Mouse (Mus musculus) cerebellum, adult 2 months (tissue): Measurements from ENCODE around the gene Slc15a5. TPM values are rescaled to one million over a fixed set of nuclear protein-coding genes. Genes with fewer than 3 reads are reported as not detected.
A peak's percentile ranks its signal among the peaks of the same experiment; 100 is the strongest.

Experiments used
- DNase-seq, 2 experiments: peaks; one replicate each; pipeline ENCODE4 v3.0.0; 2021
- H3K27ac ChIP-seq: fragments of 200-500 bp; 2 replicates; pipeline ENCODE4 v1.5.1; 2012; ENCODE audit warnings: low read length, control low read depth, inconsistent platforms; ENCODE audit not compliant: insufficient read depth
- H3K27me3 ChIP-seq: fragments of 200-500 bp; 2 replicates; pipeline ENCODE4 v1.6.1; 2012; ENCODE audit warnings: inconsistent platforms, mild to moderate bottlenecking, low read length, moderate library complexity; ENCODE audit not compliant: control insufficient read depth, insufficient read depth
- H3K4me1 ChIP-seq: fragments of 200-500 bp; 2 replicates; pipeline ENCODE4 v1.6.1; 2011; ENCODE audit warnings: low read length; ENCODE audit not compliant: control insufficient read depth, insufficient read depth
- H3K4me3 ChIP-seq: fragments of 200-500 bp; replicated peaks from 2 replicates; pipeline ENCODE3; 2011; ENCODE audit warnings: mild to moderate bottlenecking, low read depth, low read length, control low read depth; ENCODE audit not compliant: insufficient read depth
- CTCF ChIP-seq: fragments of 200-500 bp; IDR thresholded peaks from 2 replicates; pipeline ENCODE4 v1.5.1; 2011; ENCODE audit warnings: low read depth, mild to moderate bottlenecking, control low read depth, low read length, moderate library complexity, borderline replicate concordance; ENCODE audit not compliant: insufficient read depth
- POLR2A ChIP-seq: fragments of 200-500 bp; IDR thresholded peaks from 2 replicates; pipeline ENCODE4 v1.6.1; 2011; ENCODE audit warnings: low read length, control low read depth, borderline replicate concordance; ENCODE audit not compliant: insufficient read depth
- WGBS: fragments of 180-500 bp; shearing (Covaris S2); methylation state at CpG from one replicate; pipeline ENCODE4 v1.1.7; 2018; 5-methylcytosine and 5-hydroxymethylcytosine counted together
- polyA plus RNA-seq: library from polyadenylated mRNA; depleted of rRNA; stranded (reverse); fragments of >200 nt; gene quantifications from 2 replicates; pipeline ENCODE4 v1.2.3, GENCODE M21; 2012

Gene Slc15a5
- polyA plus RNA-seq, 1 experiment: not detected

- H3K4me3 ChIP-seq: no peak overlapping the region
- no peak for DNase-seq
- no peak overlapping the region for H3K27ac ChIP-seq
- 79% methylated on average over 6 of the region's 6 CpGs for WGBS
- TF ChIP-seq CTCF: no peak
- no peak for TF ChIP-seq POLR2A
- no peaks in the 10 kb centered on the region for H3K27me3 ChIP-seq
- H3K4me1 ChIP-seq: no peaks in the 10 kb centered on the region
Observed at GRCm38 (mm10) chr6:138007705-138008104, 72.0 kb downstream of the Slc15a5 start.

DNA sequence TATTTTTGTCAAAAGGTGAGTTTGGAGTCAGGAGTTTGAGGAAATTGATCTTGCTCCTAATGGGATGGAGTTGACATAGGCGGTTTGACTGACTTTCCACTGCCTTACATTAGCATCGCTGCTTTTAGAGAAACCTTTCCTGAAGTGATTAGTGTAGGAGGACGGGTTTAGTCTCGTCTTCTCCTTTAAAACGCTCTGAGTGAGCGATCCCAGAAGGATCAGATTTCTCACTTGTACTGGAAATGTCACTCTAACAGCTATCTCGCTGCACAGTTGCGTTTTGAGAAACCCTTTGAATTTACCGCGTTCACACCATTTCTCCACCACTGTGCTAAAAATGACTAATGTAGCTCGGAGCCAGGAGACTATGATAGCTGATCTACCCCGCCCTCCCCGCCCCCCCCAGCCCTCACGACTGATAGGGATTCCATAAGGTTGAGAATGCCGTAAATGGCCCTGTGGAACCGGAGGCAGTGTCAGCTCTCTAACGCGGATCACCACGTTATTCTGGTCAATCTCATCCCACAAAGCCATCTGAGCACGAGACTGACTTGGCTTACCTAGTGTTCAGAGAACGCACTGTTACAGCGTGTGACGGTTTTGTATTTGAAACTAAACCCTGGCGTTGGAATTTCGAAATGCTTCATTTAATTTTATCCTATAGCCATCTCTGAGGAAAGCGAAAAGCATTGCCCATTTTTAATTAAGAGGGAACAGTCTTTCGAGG lies 73.0 kb downstream of the Slc15a5 start:
- no peaks in the 10 kb centered on the region for H3K27me3 ChIP-seq
- WGBS: 89% methylated on average over 27 of the region's 27 CpGs
- TF ChIP-seq POLR2A (no peak), CTCF (no peak)
- H3K27ac ChIP-seq: no peak overlapping the region
- H3K4me1 ChIP-seq: no peaks in the 10 kb centered on the region
- H3K4me3 ChIP-seq: no peak overlapping the region
- no peak for DNase-seq

GRCm38 (mm10) chr6:137989853-137990252 lies 89.9 kb downstream of the Slc15a5 start:
- Histone ChIP-seq H3K27ac (no peak overlapping the region), H3K27me3 (no peaks in the 10 kb centered on the region; the same call in 1 of the 2 replicates), H3K4me1 (no peaks in the 10 kb centered on the region), H3K4me3 (no peak overlapping the region)
- TF ChIP-seq CTCF: no peak
- TF ChIP-seq POLR2A: no peak
- DNase-seq: no peak

DNA sequence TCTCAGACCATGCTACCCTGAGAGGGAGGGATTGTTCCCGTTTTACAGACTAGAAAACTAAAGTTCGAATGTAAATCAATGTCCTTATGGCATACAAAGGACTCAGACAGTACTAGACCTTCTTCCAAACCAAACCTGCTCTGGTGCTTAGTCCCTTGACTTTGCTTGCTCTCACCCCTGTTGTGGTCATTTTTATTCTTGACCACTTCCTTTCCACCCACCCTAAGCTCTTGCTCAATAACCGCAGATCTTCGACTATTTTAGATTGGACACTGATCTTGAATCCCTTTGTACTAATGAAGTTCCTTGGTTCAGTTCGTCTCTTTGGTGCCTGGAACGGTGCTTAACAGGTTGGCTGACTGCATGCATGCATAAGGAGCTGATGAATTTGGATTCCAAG lies 94.5 kb downstream of the Slc15a5 start:
- WGBS: 88% methylated on average over 6 of the region's 6 CpGs
- Histone ChIP-seq H3K4me3 (no peak overlapping the region), H3K27ac (no peak overlapping the region), H3K4me1 (no peaks in the 10 kb centered on the region), H3K27me3 (no peaks in the 10 kb centered on the region)
- DNase-seq: no peak
- TF ChIP-seq CTCF (no peak), POLR2A (no peak)

DNA sequence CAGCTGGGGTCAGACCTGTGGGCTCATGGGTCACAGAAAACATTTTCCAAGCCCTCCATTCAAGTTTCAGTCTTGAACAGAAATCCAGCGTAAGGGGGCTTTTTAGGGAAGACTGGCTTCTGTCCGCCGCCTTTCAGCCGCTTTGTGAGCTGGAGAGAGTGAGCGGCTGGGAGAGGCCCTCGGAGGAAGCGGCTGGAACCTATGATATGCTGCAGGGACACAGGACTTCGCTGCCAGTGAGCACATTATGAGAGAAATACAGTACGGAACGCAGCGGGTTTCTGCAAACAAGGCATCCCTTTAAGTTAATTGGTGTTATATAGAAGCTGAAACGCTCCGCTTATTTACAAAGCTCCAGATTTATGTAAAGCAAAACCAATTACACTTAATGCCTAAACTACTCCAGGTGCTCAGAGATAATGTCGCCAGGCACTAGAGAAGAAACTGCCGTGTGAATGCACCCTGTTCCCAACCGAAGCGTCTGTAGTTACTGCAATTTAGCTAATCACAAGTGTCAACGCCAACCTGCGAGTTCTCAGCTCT lies 97.5 kb downstream of the Slc15a5 start:
- WGBS: 63% methylated on average over 19 of the region's 19 CpGs
- Histone ChIP-seq H3K4me3 (no peak overlapping the region), H3K27me3 (no peaks in the 10 kb centered on the region), H3K4me1 (no peaks in the 10 kb centered on the region), H3K27ac (no peak overlapping the region)
- no peak for DNase-seq
- no peak for TF ChIP-seq CTCF
- TF ChIP-seq POLR2A: no peak

DNA sequence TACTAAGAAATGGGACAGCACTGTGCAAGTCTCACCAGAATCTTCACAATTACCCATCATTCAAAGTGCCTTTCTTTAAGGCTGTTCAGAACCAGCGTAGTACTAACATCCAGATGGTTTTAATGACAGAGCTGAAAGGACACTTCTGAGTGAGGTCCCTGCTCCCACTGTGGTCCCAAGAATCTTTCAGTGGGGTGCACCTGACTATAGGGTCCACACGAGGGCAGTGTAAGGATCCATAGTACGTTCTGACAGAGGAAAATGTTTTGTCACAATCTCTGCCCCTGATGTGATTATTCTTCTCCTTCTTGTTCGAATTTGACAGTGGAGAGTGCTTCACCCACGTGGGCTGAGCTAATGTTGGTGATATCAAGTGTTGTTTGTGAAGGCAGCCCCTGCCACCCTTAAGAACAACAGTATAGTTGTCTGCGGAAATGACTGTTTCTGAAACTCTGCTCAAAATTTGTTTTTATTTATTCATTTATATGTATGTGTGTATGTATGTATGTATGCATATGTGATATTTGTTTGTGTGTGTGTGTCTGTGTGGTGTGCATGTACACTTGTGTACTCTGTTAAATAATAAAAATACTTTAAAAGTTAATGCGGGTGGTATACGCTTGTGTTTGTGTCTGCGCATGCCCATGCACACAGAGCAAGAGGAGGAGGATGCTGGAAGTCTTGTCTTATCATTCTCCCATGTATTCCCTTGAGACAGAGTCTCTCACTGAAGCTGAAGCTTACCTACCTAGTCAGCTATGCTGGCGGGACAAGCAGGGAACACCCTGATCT lies 98.6 kb downstream of the Slc15a5 start:
- TF ChIP-seq CTCF (no peak), POLR2A (no peak)
- no peaks in the 10 kb centered on the region for H3K4me1 ChIP-seq
- WGBS: 76% methylated on average over 10 of the region's 10 CpGs
- no peaks in the 10 kb centered on the region for H3K27me3 ChIP-seq
- no peak for DNase-seq
- no peak overlapping the region for H3K4me3 ChIP-seq
- no peak overlapping the region for H3K27ac ChIP-seq

DNA sequence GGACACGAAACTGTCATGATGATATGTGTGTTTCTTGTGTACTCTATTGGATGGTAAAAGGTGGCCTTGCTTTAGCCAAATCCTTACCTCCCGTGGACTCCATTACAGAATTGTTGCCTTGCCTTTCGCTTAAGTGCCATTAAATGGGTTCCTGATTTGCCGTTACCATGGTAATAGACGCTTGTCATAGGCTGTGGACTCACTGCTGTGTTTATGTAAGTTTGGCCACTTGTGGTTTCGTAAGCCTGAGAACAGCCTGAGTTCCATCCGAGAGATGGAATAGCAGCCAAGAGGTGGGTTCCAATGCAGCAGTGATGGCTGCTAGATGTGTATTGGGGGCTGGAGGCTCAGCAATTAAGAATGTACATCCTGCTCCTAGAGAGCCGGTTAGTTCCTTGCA lies 99.3 kb downstream of the Slc15a5 start:
- TF ChIP-seq CTCF (no peak), POLR2A (no peak)
- no peak overlapping the region for H3K27ac ChIP-seq
- no peak for DNase-seq
- no peaks in the 10 kb centered on the region for H3K4me1 ChIP-seq
- WGBS: 61% methylated on average over 8 of the region's 8 CpGs
- no peak overlapping the region for H3K4me3 ChIP-seq
- H3K27me3 ChIP-seq: no peaks in the 10 kb centered on the region

DNA sequence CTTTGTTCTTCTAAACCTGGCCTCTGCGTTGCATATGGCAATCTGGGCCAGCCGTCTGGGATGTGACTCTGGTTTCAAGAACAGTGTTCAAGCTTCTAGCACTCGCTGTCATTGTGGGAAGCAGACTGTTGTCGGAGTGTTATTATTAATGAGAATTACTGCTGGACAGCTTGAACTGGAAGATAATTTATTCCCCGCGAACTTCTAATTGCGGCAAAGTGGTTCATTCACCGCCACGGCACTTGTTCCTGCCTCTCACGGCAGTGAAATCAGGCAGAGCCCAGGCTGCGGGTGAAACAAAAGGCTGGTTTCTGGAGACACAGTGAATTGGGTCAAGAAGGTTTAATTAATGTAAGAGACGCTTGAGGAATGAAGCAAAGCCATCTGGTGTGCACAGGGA lies 99.9 kb downstream of the Slc15a5 start:
- H3K4me3 ChIP-seq: no peak overlapping the region
- TF ChIP-seq POLR2A (no peak), CTCF (no peak)
- H3K4me1 ChIP-seq: no peaks in the 10 kb centered on the region
- H3K27me3 ChIP-seq: no peaks in the 10 kb centered on the region
- H3K27ac ChIP-seq: no peak overlapping the region
- WGBS: 61% methylated on average over 12 of the region's 12 CpGs
- DNase-seq: peak in 1 of 2 experiments; percentile 10
